24 mouse cellular contexts compared by ENCODE assay signal in the genomic region with DNA sequence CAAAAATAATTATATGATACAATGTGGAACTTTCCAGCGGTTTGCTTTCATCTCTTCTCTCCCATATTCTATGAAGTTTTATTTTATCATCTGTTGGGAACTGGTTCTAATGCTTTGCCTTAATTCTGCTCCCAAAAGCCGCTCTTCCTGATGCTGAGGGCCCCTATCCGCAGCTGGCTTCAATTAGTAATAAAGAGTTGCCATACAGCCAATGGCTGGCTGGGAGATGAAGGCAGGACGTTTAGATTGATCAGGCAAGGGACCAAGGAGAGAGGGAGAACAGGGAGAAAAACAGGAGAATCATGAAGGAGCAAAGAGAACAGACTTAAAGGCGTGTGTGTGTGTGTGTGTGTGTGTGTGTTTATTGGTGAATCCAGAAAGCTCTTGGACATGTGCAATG.
"Had no signal": no experiment of that assay in that cellular context is flagged by ENCODE, and none has a peak within 500 bp of the region (broad histone marks: within the 10 kb centered on the region; RNA-seq: fewer than 3 reads in every experiment).

No protein-coding gene starts in this region.

- DNase-seq: kidney, adult 2 months; kidney, postnatal 25 days; layer of hippocampus, adult 9-11 months; liver; lung, adult 18-20 months; lung, postnatal 10 days; lung, postnatal 36 days; retina, postnatal 1 day; right cerebral cortex, postnatal 25 days; thymus, adult 2 months; thymus, postnatal 36 days had no signal

- H3K4me1 ChIP-seq: limb, embryonic 12.5 days; liver, embryonic 12.5 days; liver, embryonic 15.5 days; lung, embryonic 15.5 days; megakaryocyte, embryonic 14.5 days; midbrain, embryonic 13.5 days; neural tube, embryonic 13.5 days had no signal

- H3K4me3 ChIP-seq: layer of hippocampus, adult 2 months; limb, embryonic 12.5 days; liver, embryonic 12.5 days; liver, embryonic 15.5 days; lung, embryonic 15.5 days; megakaryocyte, embryonic 14.5 days; midbrain, embryonic 10.5 days; midbrain, embryonic 13.5 days; myocyte; neural tube, embryonic 13.5 days had no signal

- ATAC-seq: liver, embryonic 12.5 days; midbrain, embryonic 13.5 days; midbrain, embryonic 16.5 days had no signal

- H3K27ac ChIP-seq: kidney, postnatal 0 days; layer of hippocampus, adult 2 months; limb, embryonic 12.5 days; liver, embryonic 12.5 days; liver, embryonic 15.5 days; lung, embryonic 15.5 days; midbrain, embryonic 10.5 days; midbrain, embryonic 13.5 days; neural tube, embryonic 13.5 days; stomach, postnatal 0 days had no signal

- H3K4me2 ChIP-seq: limb, embryonic 12.5 days; liver, embryonic 12.5 days; liver, embryonic 15.5 days; lung, embryonic 15.5 days; midbrain, embryonic 13.5 days; neural tube, embryonic 13.5 days had no signal

- H3K9ac ChIP-seq: limb, embryonic 12.5 days; liver, embryonic 12.5 days; liver, embryonic 15.5 days; lung, embryonic 15.5 days; midbrain, embryonic 13.5 days; neural tube, embryonic 13.5 days had no signal

- H3K27me3 ChIP-seq: limb, embryonic 12.5 days; liver, embryonic 12.5 days; liver, embryonic 15.5 days; lung, embryonic 15.5 days; megakaryocyte, embryonic 14.5 days; midbrain, embryonic 13.5 days; neural tube, embryonic 13.5 days had no signal

- H3K9me3 ChIP-seq: limb, embryonic 12.5 days; liver, embryonic 12.5 days; liver, embryonic 15.5 days; lung, embryonic 15.5 days; midbrain, embryonic 10.5 days; midbrain, embryonic 13.5 days; neural tube, embryonic 13.5 days had no signal

- H3K36me3 ChIP-seq: limb, embryonic 12.5 days; liver, embryonic 12.5 days; liver, embryonic 15.5 days; lung, embryonic 15.5 days; midbrain, embryonic 10.5 days; midbrain, embryonic 13.5 days; neural tube, embryonic 13.5 days had no signal
